Mouse (Mus musculus): ENCODE measurements around the gene Tmem106c. TPM values are rescaled to one million over a fixed set of nuclear protein-coding genes. Genes with fewer than 3 reads are reported as not detected.

Gene Tmem106c
- polyA plus RNA-seq, 1 experiment from 2014 or later, result 53.6 TPM

- Histone ChIP-seq H3K4me1 (ENCODE audit: control insufficient read depth, insufficient read depth, low read length) (peaks cover 36% of the 10 kb centered on the region), H3K27ac (ENCODE audit: low read depth, low read length) (peak overlapping the region; percentile 52; the same call in 1 of the 2 replicates), H3K9me3 (ENCODE audit: control insufficient read depth, low read length) (no peaks in the 10 kb centered on the region), H3K9ac (replicated peaks; ENCODE audit: low read depth, low read length) (no peak overlapping the region), H3K4me3 (ENCODE audit: low read depth, low read length) (no peak overlapping the region), H3K36me3 (ENCODE audit: control insufficient read depth, insufficient read depth, low read length) (no peaks in the 10 kb centered on the region), H3K4me2 (ENCODE audit: low read depth, low read length) (peak overlapping the region; percentile 36; the same call in 1 of the 2 replicates), H3K27me3 (ENCODE audit: control insufficient read depth, insufficient read depth, low read length) (no peaks in the 10 kb centered on the region)
- ATAC-seq (ENCODE audit: low read depth), result no peak
- WGBS, result under 1% methylated on average over 6 of the region's 6 CpGs
These were observed 26.1 kb downstream of the Tmem106c start for GRCm38 (mm10) chr15:97990124-97990523.

DNA sequence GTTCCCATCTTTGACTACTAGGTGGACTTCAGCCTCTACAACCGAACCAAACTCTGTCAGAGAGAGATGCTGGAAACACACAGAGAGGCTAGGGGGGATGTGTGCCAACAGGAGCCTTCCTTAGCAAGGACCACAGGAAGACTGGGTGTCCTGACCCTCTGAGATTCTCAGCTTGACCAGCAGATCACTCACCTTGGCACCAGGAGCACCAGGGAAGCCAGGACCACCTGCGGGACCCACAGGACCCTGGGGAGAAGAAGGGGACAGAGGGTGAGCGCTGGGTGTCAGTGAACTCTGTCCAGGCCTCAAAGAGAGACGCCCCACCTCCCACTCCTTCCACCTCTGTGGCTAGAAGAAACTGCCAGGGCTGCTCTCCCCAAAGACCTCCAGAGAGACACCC, 26.7 kb downstream of the Tmem106c start:
- no peak for ATAC-seq (ENCODE audit: low read depth)
- Histone ChIP-seq H3K4me3 (ENCODE audit: low read depth, low read length) (no peak overlapping the region), H3K4me2 (ENCODE audit: low read depth, low read length) (no peak overlapping the region), H3K27me3 (ENCODE audit: control insufficient read depth, insufficient read depth, low read length) (no peaks in the 10 kb centered on the region), H3K4me1 (ENCODE audit: control insufficient read depth, insufficient read depth, low read length) (peaks cover 36% of the 10 kb centered on the region), H3K36me3 (ENCODE audit: control insufficient read depth, insufficient read depth, low read length) (no peaks in the 10 kb centered on the region), H3K9ac (replicated peaks; ENCODE audit: low read depth, low read length) (no peak overlapping the region), H3K9me3 (ENCODE audit: control insufficient read depth, low read length) (no peaks in the 10 kb centered on the region), H3K27ac (ENCODE audit: low read depth, low read length) (no peak overlapping the region)
- WGBS, result 18% methylated on average over 4 of the region's 4 CpGs

DNA sequence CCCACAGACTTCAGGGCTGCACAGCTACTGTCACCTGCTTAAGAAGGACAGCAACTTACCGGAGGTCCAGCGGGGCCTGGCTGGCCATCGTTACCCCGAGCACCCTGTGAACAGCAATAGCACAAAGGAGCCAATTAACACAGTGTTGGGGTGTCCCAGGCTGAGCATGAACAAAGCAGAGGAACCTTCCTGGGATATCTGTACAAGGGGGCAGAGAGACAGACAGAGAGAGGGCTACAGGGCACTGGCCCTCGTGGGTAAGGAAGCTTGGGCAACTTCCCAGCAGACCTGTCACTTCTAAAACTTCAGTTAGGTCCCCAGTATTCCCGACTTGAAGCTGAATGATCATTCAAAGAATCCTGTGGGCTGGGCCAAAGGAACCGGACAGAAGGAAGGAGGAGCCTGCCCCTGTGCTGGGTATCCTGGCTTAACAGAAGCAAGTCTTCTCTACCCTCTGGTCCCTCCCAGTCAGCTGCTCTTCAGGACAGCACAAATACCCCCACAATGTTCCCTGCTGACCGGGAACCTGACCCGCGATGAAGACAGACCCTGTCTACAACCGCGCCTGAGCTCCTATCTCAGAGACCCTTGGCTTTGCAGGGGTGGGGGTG, 27.4 kb downstream of the Tmem106c start:
- Histone ChIP-seq H3K4me2 (ENCODE audit: low read depth, low read length) (no peak overlapping the region), H3K9ac (replicated peaks; ENCODE audit: low read depth, low read length) (no peak overlapping the region), H3K4me3 (ENCODE audit: low read depth, low read length) (no peak overlapping the region), H3K4me1 (ENCODE audit: control insufficient read depth, insufficient read depth, low read length) (peaks cover 36% of the 10 kb centered on the region), H3K9me3 (ENCODE audit: control insufficient read depth, low read length) (no peaks in the 10 kb centered on the region), H3K36me3 (ENCODE audit: control insufficient read depth, insufficient read depth, low read length) (no peaks in the 10 kb centered on the region), H3K27ac (ENCODE audit: low read depth, low read length) (no peak overlapping the region), H3K27me3 (ENCODE audit: control insufficient read depth, insufficient read depth, low read length) (no peaks in the 10 kb centered on the region)
- no peak for ATAC-seq (ENCODE audit: low read depth)
- 9% methylated on average over 12 of the region's 12 CpGs for WGBS

DNA sequence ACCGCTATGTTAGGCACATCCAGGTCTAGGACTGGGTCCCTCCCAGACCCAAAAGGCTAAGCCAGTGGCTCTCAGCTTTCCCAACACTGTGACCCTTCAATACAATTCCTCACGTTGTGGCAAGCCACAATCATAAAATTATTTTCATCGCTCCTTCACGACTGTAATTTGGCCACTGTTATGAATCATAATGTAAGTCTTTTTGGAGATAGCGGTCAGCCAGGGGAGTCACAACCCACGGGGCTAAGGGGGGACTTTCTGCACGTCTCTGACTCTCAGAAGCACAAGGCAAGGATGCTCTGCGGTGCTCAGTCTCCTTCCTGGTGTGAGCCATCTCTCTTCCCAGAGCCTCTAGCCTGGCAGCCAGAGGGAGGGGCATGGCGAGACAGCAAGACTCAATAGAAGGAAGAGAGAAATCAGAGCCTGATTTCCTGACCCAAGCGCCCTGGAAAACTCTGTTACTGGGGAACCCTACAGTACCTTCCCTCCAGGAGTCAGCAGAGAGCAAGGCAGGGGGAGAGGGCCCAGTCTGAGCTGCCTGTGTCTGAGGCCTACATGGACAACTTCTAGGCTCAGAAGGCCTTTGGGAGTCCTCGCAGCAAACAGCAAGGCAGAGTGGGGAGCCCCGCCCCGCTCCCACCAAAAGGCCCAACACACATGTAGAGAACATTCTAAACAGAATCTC, 28.2 kb downstream of the Tmem106c start:
- Histone ChIP-seq H3K36me3 (ENCODE audit: control insufficient read depth, insufficient read depth, low read length) (no peaks in the 10 kb centered on the region), H3K4me3 (ENCODE audit: low read depth, low read length) (no peak overlapping the region; the same call in 1 of the 2 replicates), H3K4me2 (ENCODE audit: low read depth, low read length) (peak overlapping the region; percentile 50), H3K4me1 (ENCODE audit: control insufficient read depth, insufficient read depth, low read length) (peaks cover 36% of the 10 kb centered on the region), H3K9me3 (ENCODE audit: control insufficient read depth, low read length) (no peaks in the 10 kb centered on the region), H3K27ac (ENCODE audit: low read depth, low read length) (peak overlapping the region; percentile 83), H3K9ac (replicated peaks; ENCODE audit: low read depth, low read length) (peak overlapping the region; percentile 30), H3K27me3 (ENCODE audit: control insufficient read depth, insufficient read depth, low read length) (no peaks in the 10 kb centered on the region)
- ATAC-seq (ENCODE audit: low read depth), result no peak
- 35% methylated on average over 13 of the region's 13 CpGs for WGBS

DNA sequence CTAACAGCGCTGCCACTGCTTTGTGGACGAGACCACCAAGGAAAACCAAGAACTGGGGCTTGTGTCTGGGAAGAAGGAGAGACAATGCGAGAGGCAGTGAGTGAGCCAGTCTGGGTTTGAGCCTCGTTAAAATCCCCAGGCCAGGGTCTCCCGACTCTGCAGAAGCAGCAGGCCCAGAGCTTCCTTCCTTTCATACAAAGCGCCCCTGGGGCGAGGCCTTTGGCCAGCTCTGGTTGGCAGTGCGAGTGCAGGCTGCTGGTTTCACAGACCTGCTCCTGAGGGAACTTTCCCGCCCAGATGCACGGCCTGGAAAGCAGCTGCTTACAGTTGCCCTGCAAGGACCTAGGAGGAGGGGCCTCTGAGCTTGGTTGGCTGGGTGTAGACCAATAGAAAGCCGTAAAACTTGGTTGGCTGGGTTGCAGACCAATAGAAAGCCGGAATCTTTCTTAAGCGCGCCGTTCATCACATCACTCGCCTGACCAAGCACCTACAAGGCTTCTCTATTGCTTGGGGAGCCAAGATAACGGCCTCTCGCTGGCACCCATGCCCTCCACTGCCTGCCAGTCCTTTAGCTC, 28.8 kb downstream of the Tmem106c start:
- 2% methylated on average over 18 of the region's 18 CpGs for WGBS
- H3K4me2 ChIP-seq (ENCODE audit: low read depth, low read length), result peak overlapping the region; percentile 50
- peaks cover 37% of the 10 kb centered on the region for H3K4me1 ChIP-seq (ENCODE audit: control insufficient read depth, insufficient read depth, low read length)
- ATAC-seq (ENCODE audit: low read depth), result peak; percentile 94
- peak overlapping the region; percentile 30 for H3K9ac ChIP-seq (replicated peaks; ENCODE audit: low read depth, low read length)
- H3K36me3 ChIP-seq (ENCODE audit: control insufficient read depth, insufficient read depth, low read length), result no peaks in the 10 kb centered on the region
- H3K4me3 ChIP-seq (ENCODE audit: low read depth, low read length), result peak overlapping the region; percentile 23
- H3K27ac ChIP-seq (ENCODE audit: low read depth, low read length), result peak overlapping the region; percentile 83
- H3K27me3 ChIP-seq (ENCODE audit: control insufficient read depth, insufficient read depth, low read length), result no peaks in the 10 kb centered on the region
- no peaks in the 10 kb centered on the region for H3K9me3 ChIP-seq (ENCODE audit: control insufficient read depth, low read length)

GRCm38 (mm10) chr15:97996716-97997256, 32.8 kb downstream of the Tmem106c start:
- H3K4me3 ChIP-seq (ENCODE audit: low read depth, low read length), result no peak overlapping the region
- no peak overlapping the region for H3K9ac ChIP-seq (replicated peaks; ENCODE audit: low read depth, low read length)
- H3K27ac ChIP-seq (ENCODE audit: low read depth, low read length), result no peak overlapping the region
- H3K9me3 ChIP-seq (ENCODE audit: control insufficient read depth, low read length), result no peaks in the 10 kb centered on the region
- H3K4me1 ChIP-seq (ENCODE audit: control insufficient read depth, insufficient read depth, low read length), result peaks cover 41% of the 10 kb centered on the region
- no peak overlapping the region for H3K4me2 ChIP-seq (ENCODE audit: low read depth, low read length)
- peak; percentile 30; the same call in 1 of the 2 replicates for ATAC-seq (ENCODE audit: low read depth)
- H3K36me3 ChIP-seq (ENCODE audit: control insufficient read depth, insufficient read depth, low read length), result no peaks in the 10 kb centered on the region
- no peaks in the 10 kb centered on the region for H3K27me3 ChIP-seq (ENCODE audit: control insufficient read depth, insufficient read depth, low read length)
- WGBS, result 42% methylated on average over 13 of the region's 13 CpGs

DNA sequence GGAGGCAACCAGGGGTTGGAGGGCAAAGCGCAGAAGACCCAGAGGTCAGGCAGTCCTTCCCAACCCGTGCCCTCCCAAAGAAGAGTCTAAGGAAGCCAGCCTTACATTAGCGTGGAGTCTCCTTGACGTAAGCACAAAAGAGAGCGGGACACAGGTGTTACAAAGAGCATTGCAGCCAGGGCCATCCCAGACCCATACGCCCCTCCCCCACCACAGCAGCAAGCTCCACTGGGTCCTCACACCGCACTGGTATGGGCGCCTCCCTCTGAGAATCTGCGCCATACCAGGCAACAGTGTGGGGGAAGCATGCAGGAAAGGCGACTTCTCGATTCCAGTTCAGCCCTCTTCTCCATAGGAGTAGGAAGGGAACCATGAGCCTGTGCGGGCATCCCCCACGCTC, 35.5 kb downstream of the Tmem106c start:
- no peak overlapping the region for H3K4me2 ChIP-seq (ENCODE audit: low read depth, low read length)

DNA sequence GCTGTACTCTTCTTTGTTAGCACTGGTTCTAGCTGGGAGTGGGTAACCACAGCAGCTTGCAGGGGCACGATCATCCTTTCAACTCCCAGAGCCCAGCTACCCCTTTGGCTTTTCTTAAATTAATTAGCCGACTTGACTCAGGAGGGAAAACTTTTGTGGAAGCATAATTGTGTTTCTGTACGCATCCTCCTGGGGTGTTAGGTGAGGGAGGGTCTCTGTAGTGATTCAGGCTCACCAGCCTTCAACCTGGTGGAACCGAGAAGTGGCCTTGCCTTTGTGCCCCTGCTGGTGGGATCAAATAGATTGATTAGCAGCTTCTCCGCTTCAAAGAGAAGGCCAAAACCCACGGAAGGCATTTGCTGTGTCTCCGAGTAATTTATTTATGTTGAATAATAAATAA, 36.0 kb downstream of the Tmem106c start:
- H3K27me3 ChIP-seq (ENCODE audit: control insufficient read depth, insufficient read depth, low read length), result peaks cover 5% of the 10 kb centered on the region
- H3K9ac ChIP-seq (replicated peaks; ENCODE audit: low read depth, low read length), result 0 out of 2 replicates have a peak overlapping the region, but pooled peaks have one; percentile 8
- no peak for ATAC-seq (ENCODE audit: low read depth)
- H3K4me2 ChIP-seq (ENCODE audit: low read depth, low read length), result no peak overlapping the region
- peaks cover 36% of the 10 kb centered on the region for H3K4me1 ChIP-seq (ENCODE audit: control insufficient read depth, insufficient read depth, low read length)
- WGBS, result 6% methylated on average over 7 of the region's 7 CpGs
- no peaks in the 10 kb centered on the region for H3K36me3 ChIP-seq (ENCODE audit: control insufficient read depth, insufficient read depth, low read length)
- H3K4me3 ChIP-seq (ENCODE audit: low read depth, low read length), result no peak overlapping the region
- no peaks in the 10 kb centered on the region for H3K9me3 ChIP-seq (ENCODE audit: control insufficient read depth, low read length)
- H3K27ac ChIP-seq (ENCODE audit: low read depth, low read length), result no peak overlapping the region

More for the DNA sequence above, 35.5 kb downstream of the Tmem106c start:
- no peak overlapping the region for H3K4me3 ChIP-seq (ENCODE audit: low read depth, low read length)
- H3K36me3 ChIP-seq (ENCODE audit: control insufficient read depth, insufficient read depth, low read length), result no peaks in the 10 kb centered on the region
- peaks cover 5% of the 10 kb centered on the region for H3K27me3 ChIP-seq (ENCODE audit: control insufficient read depth, insufficient read depth, low read length)
- no peak overlapping the region for H3K27ac ChIP-seq (ENCODE audit: low read depth, low read length)
- ATAC-seq (ENCODE audit: low read depth), result no peak
- no peaks in the 10 kb centered on the region for H3K9me3 ChIP-seq (ENCODE audit: control insufficient read depth, low read length)
- 0 out of 2 replicates have a peak overlapping the region, but pooled peaks have one; percentile 8 for H3K9ac ChIP-seq (replicated peaks; ENCODE audit: low read depth, low read length)
- H3K4me1 ChIP-seq (ENCODE audit: control insufficient read depth, insufficient read depth, low read length), result peaks cover 34% of the 10 kb centered on the region
- 31% methylated on average over 13 of the region's 13 CpGs for WGBS

Data from neural tube, embryonic 14.5 days (tissue).